ENCODE assay signal across 11 mouse cellular contexts in the genomic region with DNA sequence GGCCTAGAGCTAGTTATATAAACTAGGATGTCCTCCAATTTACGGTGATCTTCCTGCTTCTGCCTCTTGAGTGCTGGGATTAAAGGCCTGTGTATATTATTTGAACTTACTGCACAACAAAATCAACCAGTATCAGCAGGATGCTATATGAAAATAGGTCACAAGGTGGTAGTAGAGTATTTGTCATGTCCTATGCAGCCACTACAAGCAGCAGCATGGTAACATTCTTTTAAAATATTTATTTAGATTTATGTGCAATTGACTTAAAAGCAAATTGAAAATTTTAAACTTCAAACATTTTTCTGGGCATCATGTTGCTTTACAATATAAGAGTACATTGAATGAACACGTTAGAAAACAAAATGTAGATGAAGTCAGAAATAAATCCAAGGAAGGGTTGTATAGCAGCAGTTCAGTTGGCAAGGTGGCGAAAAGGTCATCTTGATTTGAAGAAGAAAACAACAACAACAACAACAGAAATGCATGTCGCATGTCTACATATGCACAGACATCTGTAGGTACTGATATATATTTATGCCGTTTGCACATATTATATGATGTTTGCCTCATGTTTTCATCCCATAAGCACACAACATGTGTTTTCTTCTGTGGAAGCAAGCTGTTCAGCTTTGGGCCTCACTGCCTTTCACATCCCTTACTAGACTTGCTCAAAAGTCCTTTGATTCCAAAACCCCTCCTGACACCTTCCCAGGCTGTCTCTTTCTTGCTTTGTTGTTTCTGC.
DNase-seq lines count a peak whose midpoint lies in the region; ATAC-seq and TF ChIP-seq lines count a peak whose summit lies in the region.
"Had no signal": no experiment of that assay in that cellular context is flagged by ENCODE, and none has a peak within 500 bp of the region (broad histone marks: within the 10 kb centered on the region; RNA-seq: fewer than 3 reads in every experiment).

No protein-coding gene starts in this region.

- no peak overlapping the region for H3K9ac ChIP-seq in forebrain, embryonic 14.5 days (ENCODE audit: low read length)
- H3K9ac ChIP-seq in lung, embryonic 14.5 days = no peak overlapping the region
- H3K9ac ChIP-seq: intestine, embryonic 15.5 days; limb, embryonic 15.5 days had no signal

- H3K27me3 ChIP-seq in forebrain, embryonic 14.5 days (replicated peaks; ENCODE audit: control insufficient read depth, insufficient read depth, low read length) = no peaks in the 10 kb centered on the region
- no peaks in the 10 kb centered on the region for H3K27me3 ChIP-seq in forebrain, embryonic 10.5 days (ENCODE audit: poor library complexity, severe bottlenecking)
- no peaks in the 10 kb centered on the region for H3K27me3 ChIP-seq in lung, embryonic 14.5 days (ENCODE audit: insufficient read depth, low read length)
- H3K27me3 ChIP-seq: intestine, embryonic 15.5 days; limb, embryonic 15.5 days had no signal

- peak; percentile 65 for DNase-seq in forebrain, embryonic 14.5 days (ENCODE audit: low spot score)
- DNase-seq in forebrain, embryonic 10.5 days (ENCODE audit: extremely low spot score, low spot score) = no peak
- peak; percentile 68 for DNase-seq in lung, embryonic 14.5 days
- no peak for DNase-seq in lung, postnatal 25 days (ENCODE audit: low spot score)
- peak; percentile 19 for DNase-seq in fibroblast of lung, adult 2 months (ENCODE audit: low read depth)
- peak; percentile 36 for DNase-seq in retina, postnatal 1 day
- DNase-seq in urinary bladder, postnatal 14 days (ENCODE audit: low spot score) = no peak
- DNase-seq in lung, postnatal 10 days = no peak
- DNase-seq: right cerebral cortex, postnatal 25 days had no signal

- peak; percentile 58; the same call in 1 of the 2 replicates for ATAC-seq in forebrain, embryonic 14.5 days
- ATAC-seq in lung, embryonic 14.5 days (ENCODE audit: insufficient read depth) = no peak
- ATAC-seq: intestine, embryonic 15.5 days had no signal

- no peak overlapping the region for H3K27ac ChIP-seq in forebrain, embryonic 14.5 days (ENCODE audit: low read depth, low read length)
- H3K27ac ChIP-seq in forebrain, embryonic 10.5 days = no peak overlapping the region
- H3K27ac ChIP-seq in lung, embryonic 14.5 days (ENCODE audit: low read depth) = no peak overlapping the region
- H3K27ac ChIP-seq: intestine, embryonic 15.5 days; limb, embryonic 15.5 days had no signal

- H3K4me2 ChIP-seq in forebrain, embryonic 14.5 days (ENCODE audit: low read length) = no peak overlapping the region
- H3K4me2 ChIP-seq in lung, embryonic 14.5 days = no peak overlapping the region
- H3K4me2 ChIP-seq: intestine, embryonic 15.5 days; limb, embryonic 15.5 days had no signal

- H3K4me3 ChIP-seq in forebrain, embryonic 14.5 days (ENCODE audit: low read depth, low read length) = no peak overlapping the region
- no peak overlapping the region for H3K4me3 ChIP-seq in forebrain, embryonic 10.5 days
- no peak overlapping the region for H3K4me3 ChIP-seq in lung, embryonic 14.5 days (ENCODE audit: low read depth, low read length)
- H3K4me3 ChIP-seq: intestine, embryonic 15.5 days; limb, embryonic 15.5 days had no signal

- 82% methylated on average over 5 of the region's 5 CpGs for WGBS in forebrain, embryonic 14.5 days
- 94% methylated on average over 5 of the region's 5 CpGs for whole genome bisulfite sequencing in forebrain, embryonic 10.5 days
- WGBS in lung, embryonic 14.5 days = 78% methylated on average over 5 of the region's 5 CpGs

- peak; percentile 59 for TF ChIP-seq CTCF in lung, embryonic 14.5 days (IDR thresholded peaks at IDR 0.05; ENCODE audit: low read depth)

- no peaks in the 10 kb centered on the region for H3K9me3 ChIP-seq in forebrain, embryonic 14.5 days (replicated peaks; ENCODE audit: control insufficient read depth, low read length)
- H3K9me3 ChIP-seq in forebrain, embryonic 10.5 days = no peaks in the 10 kb centered on the region
- no peaks in the 10 kb centered on the region for H3K9me3 ChIP-seq in lung, embryonic 14.5 days (ENCODE audit: low read depth, low read length)
- H3K9me3 ChIP-seq: intestine, embryonic 15.5 days; limb, embryonic 15.5 days had no signal

- H3K4me1 ChIP-seq in forebrain, embryonic 14.5 days (ENCODE audit: control insufficient read depth, insufficient read depth, low read length) = no peaks in the 10 kb centered on the region
- no peaks in the 10 kb centered on the region for H3K4me1 ChIP-seq in forebrain, embryonic 10.5 days
- no peaks in the 10 kb centered on the region for H3K4me1 ChIP-seq in lung, embryonic 14.5 days (ENCODE audit: insufficient read depth)
- H3K4me1 ChIP-seq: intestine, embryonic 15.5 days; limb, embryonic 15.5 days had no signal

- no peaks in the 10 kb centered on the region for H3K36me3 ChIP-seq in forebrain, embryonic 14.5 days (ENCODE audit: control insufficient read depth, insufficient read depth, low read length)
- H3K36me3 ChIP-seq in forebrain, embryonic 10.5 days (replicated peaks) = no peaks in the 10 kb centered on the region
- no peaks in the 10 kb centered on the region for H3K36me3 ChIP-seq in lung, embryonic 14.5 days (ENCODE audit: insufficient read depth)
- H3K36me3 ChIP-seq: intestine, embryonic 15.5 days; limb, embryonic 15.5 days had no signal

Comparison
In these comparisons a context has a peak if more than half of its experiments do, and no peak if none do; other contexts are left out.
1. DNase-seq: peak in forebrain, embryonic 14.5 days (single experiment), lung, embryonic 14.5 days (single experiment), fibroblast of lung, adult 2 months (single experiment) and retina, postnatal 1 day (single experiment); none in forebrain, embryonic 10.5 days (single experiment), lung, postnatal 25 days (single experiment), urinary bladder, postnatal 14 days (single experiment) and lung, postnatal 10 days (single experiment).